Mouse (Mus musculus) hindbrain, embryonic 14.5 days (tissue): ENCODE measurements around the gene Rad51b. TPM values are rescaled to one million over a fixed set of nuclear protein-coding genes. Genes with fewer than 3 reads are reported as not detected.

Source experiments
- ATAC-seq: fragments of 200-750 bp; cut with Nextera tagmentation; 2 replicates; pipeline ENCODE4 v1.8.0; 2017; ENCODE audit warnings: moderate number of reproducible peaks, mild to moderate bottlenecking, moderate TSS enrichment, moderate library complexity; ENCODE audit not compliant: low FRiP score
- DNase-seq: peaks from one replicate; pipeline ENCODE4 v3.0.0-alpha.2; 2015; ENCODE audit warnings: low spot score
- H3K27ac ChIP-seq: fragments of 300-500 bp; sonication (generic); 2 replicates; pipeline ENCODE4 v1.5.1; 2014; ENCODE audit warnings: mild to moderate bottlenecking, moderate library complexity
- H3K27me3 ChIP-seq: fragments of 300-500 bp; sonication (generic); 2 replicates; pipeline ENCODE4 v1.6.1; 2014; ENCODE audit warnings: mild to moderate bottlenecking, low read length, mixed read lengths; ENCODE audit not compliant: control insufficient read depth, insufficient read depth
- H3K36me3 ChIP-seq: fragments of 300-500 bp; sonication (generic); replicated peaks from 2 replicates; pipeline ENCODE4 v1.6.1; 2014; ENCODE audit not compliant: control insufficient read depth, insufficient read depth
- H3K4me1 ChIP-seq: fragments of 300-500 bp; sonication (generic); replicated peaks from 2 replicates; pipeline ENCODE4 v1.6.1; 2014; ENCODE audit warnings: antibody characterized with exemption, low read length, mixed read lengths; ENCODE audit not compliant: control insufficient read depth, insufficient read depth
- H3K4me2 ChIP-seq: fragments of 300-500 bp; sonication (generic); replicated peaks from 2 replicates; pipeline ENCODE4 v1.6.1; 2014; ENCODE audit warnings: mild to moderate bottlenecking, moderate library complexity
- H3K4me3 ChIP-seq: fragments of 300-500 bp; sonication (generic); replicated peaks from 2 replicates; pipeline ENCODE4 v1.5.1; 2014; ENCODE audit warnings: mild to moderate bottlenecking, low read length
- H3K9ac ChIP-seq: fragments of 300-500 bp; sonication (generic); 2 replicates; pipeline ENCODE4 v1.6.1; 2014
- H3K9me3 ChIP-seq: fragments of 300-500 bp; sonication (generic); 2 replicates; pipeline ENCODE4 v1.6.1; 2016; ENCODE audit warnings: low read length; ENCODE audit not compliant: control insufficient read depth
- WGBS: fragments of 180-500 bp; shearing (Covaris S2); extraction: QIAGEN DNeasy Blood & Tissue Kit; methylation state at CpG from one replicate; pipeline ENCODE4 v1.1.7; 2014; 5-methylcytosine and 5-hydroxymethylcytosine counted together
- polyA plus RNA-seq: library from polyadenylated mRNA; unstranded; fragments of >200 nt; fragmentation: Nextera tagmentation; extraction: Ambion mirVana; gene quantifications from 2 replicates; pipeline ENCODE4 v1.2.1, GENCODE M21; 2014

Rad51b gene
- polyA plus RNA-seq, 1 experiment from 2014 or later, result 1.5 TPM

DNA sequence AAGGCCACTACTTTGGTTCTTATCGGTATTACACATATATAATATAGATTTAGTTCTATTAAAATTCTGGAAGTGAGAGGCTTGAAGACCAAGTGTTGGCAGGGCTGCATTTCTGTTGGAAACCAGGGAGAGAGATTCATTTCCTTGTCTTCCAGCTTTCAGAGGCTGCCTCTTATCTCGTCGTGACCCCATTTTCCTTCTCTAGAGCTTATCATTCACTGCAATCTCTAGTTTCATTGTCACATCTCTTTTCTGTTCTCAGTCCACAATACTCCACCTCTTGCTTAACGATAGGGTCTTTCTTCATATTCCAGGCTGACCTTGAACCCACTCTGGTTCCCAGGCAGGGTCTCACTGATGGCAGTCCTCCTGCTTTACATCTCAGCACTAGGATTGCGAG lies 202.7 kb downstream of the Rad51b start:
- no peaks in the 10 kb centered on the region for H3K9me3 ChIP-seq
- WGBS, result 93% methylated on average over 5 of the region's 5 CpGs
- H3K9ac ChIP-seq, result no peak overlapping the region
- H3K27ac ChIP-seq, result no peak overlapping the region
- DNase-seq, result no peak
- H3K4me1 ChIP-seq, result peaks cover 7% of the 10 kb centered on the region
- no peaks in the 10 kb centered on the region for H3K36me3 ChIP-seq
- no peak overlapping the region for H3K4me2 ChIP-seq
- no peak overlapping the region for H3K4me3 ChIP-seq
- no peak for ATAC-seq
- H3K27me3 ChIP-seq, result no peaks in the 10 kb centered on the region

DNA sequence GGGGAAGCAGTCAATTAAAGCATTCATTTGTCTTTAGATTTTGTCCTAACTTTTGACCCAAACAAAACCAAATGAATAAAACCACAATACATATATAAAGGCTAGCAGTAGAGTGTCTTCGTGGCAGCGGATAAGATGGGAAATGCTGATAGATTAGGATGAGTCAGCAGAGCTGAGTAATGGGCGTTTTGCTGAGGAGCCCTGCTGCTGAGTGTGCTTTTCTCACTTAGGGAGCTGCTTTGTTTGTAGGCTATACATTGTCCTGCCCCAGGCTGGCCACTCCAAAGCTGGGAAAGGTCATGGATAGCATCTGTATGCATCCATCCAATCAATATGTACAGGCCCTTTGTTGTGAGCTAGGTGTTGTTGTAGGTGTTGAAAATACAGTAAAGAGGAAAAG lies 204.8 kb downstream of the Rad51b start:
- no peak overlapping the region for H3K27ac ChIP-seq
- ATAC-seq, result no peak
- WGBS, result 53% methylated on average over 3 of the region's 3 CpGs

DNA sequence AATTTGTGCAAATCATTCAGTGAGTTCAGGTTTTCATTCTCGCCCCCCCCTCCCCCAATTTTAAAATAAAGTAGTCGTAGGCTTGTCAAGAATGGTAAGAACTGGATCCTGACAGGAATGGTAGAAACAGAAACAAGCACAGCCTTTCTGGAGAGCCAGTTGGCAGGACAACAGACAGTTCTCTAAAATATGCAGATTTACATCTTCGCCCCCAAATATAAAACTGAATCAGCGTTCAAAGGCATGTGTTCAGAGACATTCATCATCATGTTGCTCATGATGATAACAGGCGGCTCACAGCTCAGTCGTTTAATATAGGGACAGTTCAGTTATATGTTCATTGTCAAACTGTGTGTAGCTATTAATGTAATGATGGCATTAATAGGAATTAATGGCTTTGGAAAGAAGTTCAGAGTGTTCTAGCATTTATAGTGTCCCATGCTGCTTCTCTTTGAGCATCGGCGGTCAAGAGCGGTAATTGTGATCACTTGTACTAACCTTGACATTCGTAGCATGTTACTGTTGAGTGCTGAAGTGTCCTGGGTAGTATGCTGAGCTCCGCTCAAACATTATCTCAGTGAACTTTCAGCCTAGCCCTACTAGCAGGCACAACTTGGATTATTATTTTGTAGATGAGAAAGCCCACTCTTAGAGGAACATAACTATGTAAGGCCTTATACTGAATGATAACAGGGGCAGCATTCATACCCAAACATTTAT lies 205.9 kb downstream of the Rad51b start:
- Histone ChIP-seq H3K27ac (peak overlapping the region; percentile 49; the same call in 1 of the 2 replicates), H3K4me2 (no peak overlapping the region), H3K36me3 (no peaks in the 10 kb centered on the region), H3K4me1 (peaks cover 7% of the 10 kb centered on the region), H3K9ac (no peak overlapping the region), H3K9me3 (no peaks in the 10 kb centered on the region), H3K27me3 (no peaks in the 10 kb centered on the region), H3K4me3 (no peak overlapping the region)
- WGBS, result 73% methylated on average over 11 of the region's 11 CpGs
- no peak for DNase-seq
- no peak for ATAC-seq

More for the DNA sequence above, 204.8 kb downstream of the Rad51b start:
- Histone ChIP-seq H3K9me3 (no peaks in the 10 kb centered on the region), H3K9ac (no peak overlapping the region), H3K36me3 (no peaks in the 10 kb centered on the region), H3K4me3 (no peak overlapping the region), H3K4me1 (peaks cover 7% of the 10 kb centered on the region), H3K4me2 (no peak overlapping the region), H3K27me3 (no peaks in the 10 kb centered on the region)
- DNase-seq, result no peak

DNA sequence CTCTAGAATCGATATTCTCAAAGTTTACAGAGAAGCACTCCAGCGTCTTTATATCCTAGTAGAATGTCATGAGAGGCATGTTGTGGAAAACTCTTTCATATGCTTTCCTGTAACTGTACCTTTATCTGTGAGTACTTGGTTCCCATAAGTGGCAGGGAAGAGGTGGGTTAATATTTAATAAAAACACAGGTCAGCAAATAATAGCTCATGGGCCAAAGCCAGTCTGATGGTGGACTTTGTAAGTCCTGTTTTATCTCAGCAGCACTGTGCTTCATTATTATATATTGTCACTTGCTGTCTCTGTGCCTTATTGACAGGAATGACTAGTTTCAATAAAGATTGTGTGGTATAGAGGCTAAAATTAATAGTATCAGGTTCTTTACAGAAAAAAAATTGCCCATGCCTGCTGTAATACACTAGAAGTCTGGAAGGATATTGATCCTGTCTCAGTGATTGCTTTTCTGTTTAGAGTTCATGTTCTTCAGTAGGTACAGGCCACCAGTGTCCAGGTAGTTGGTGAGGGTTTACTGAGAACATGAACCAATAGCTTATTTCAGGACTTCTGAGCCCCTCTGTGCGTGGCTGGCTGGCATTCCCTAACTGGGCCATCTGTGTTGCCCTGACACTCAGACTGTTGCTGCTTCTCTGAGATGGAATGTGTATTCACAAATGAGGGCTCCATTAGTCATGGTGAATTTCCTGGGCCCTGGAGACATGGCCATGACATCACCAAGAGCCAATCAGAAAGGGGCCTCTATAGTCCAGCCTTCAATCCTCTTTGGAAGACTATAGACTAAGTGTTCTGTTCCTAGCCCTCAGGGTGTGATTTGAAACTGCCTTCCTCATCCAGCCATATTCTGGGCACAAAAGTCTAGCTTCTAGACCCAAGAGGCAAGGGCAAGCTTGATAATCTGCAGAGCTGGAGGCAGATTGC lies 206.8 kb downstream of the Rad51b start:
- ATAC-seq (peak; percentile 93), DNase-seq (peak; percentile 73)
- no peak overlapping the region for H3K4me3 ChIP-seq
- H3K9ac ChIP-seq, result no peak overlapping the region
- H3K27me3 ChIP-seq, result no peaks in the 10 kb centered on the region
- H3K4me2 ChIP-seq, result no peak overlapping the region
- no peaks in the 10 kb centered on the region for H3K9me3 ChIP-seq
- no peaks in the 10 kb centered on the region for H3K36me3 ChIP-seq
- peaks cover 7% of the 10 kb centered on the region for H3K4me1 ChIP-seq
- 60% methylated on average over 3 of the region's 3 CpGs for WGBS
- peak overlapping the region; percentile 58 for H3K27ac ChIP-seq

DNA sequence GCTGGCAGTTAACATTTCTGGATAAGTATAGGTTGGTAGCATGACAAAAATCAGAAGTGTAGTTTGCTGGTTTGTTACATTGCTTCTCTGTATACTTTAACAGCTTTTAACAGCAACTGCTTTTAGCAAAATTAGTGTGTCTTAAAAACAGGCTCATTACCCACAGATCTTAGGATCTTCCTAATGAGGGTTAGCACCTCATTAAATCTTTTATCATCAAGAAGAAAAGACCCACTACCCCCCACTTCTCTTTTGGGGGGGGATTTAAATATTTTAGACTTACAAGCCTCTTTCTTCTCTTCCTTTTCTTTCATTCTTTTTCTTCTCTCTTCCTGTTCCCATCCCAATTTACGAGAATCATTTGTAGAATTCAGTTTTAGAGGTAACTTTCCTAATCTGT lies 207.6 kb downstream of the Rad51b start:
- no peak for DNase-seq
- WGBS, result 82% methylated on average over 1 of the region's 1 CpGs

DNA sequence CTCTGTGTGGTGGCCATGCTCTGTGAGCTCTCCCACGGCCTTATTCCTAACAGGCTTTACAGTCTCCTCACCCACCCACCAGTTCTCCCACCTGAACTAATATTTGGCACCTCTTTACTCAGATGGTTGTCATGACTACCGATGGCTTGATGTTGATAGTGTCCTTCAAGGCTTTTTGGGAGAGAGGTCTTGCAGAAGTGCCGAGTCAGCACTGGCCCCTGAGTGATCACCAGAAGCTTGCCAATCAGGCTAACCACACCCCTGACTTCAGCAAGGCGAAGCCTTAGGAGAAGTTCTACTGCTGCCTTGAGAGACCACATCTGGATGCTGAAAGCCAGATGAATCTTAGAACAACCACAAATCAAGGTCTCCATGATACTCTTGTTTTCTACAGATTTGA lies 209.3 kb downstream of the Rad51b start:
- Histone ChIP-seq H3K4me3 (no peak overlapping the region), H3K4me2 (no peak overlapping the region), H3K9me3 (no peaks in the 10 kb centered on the region), H3K9ac (no peak overlapping the region), H3K36me3 (no peaks in the 10 kb centered on the region), H3K27ac (no peak overlapping the region), H3K27me3 (no peaks in the 10 kb centered on the region), H3K4me1 (peaks cover 7% of the 10 kb centered on the region)
- ATAC-seq (no peak), DNase-seq (no peak)
- WGBS, result 80% methylated on average over 4 of the region's 4 CpGs

More for the DNA sequence above, 207.6 kb downstream of the Rad51b start:
- Histone ChIP-seq H3K4me2 (no peak overlapping the region), H3K27me3 (no peaks in the 10 kb centered on the region), H3K4me1 (peaks cover 7% of the 10 kb centered on the region), H3K27ac (peak overlapping the region; percentile 58), H3K9ac (no peak overlapping the region), H3K36me3 (no peaks in the 10 kb centered on the region), H3K9me3 (no peaks in the 10 kb centered on the region), H3K4me3 (no peak overlapping the region)
- no peak; the same call in 1 of the 2 replicates for ATAC-seq

DNA sequence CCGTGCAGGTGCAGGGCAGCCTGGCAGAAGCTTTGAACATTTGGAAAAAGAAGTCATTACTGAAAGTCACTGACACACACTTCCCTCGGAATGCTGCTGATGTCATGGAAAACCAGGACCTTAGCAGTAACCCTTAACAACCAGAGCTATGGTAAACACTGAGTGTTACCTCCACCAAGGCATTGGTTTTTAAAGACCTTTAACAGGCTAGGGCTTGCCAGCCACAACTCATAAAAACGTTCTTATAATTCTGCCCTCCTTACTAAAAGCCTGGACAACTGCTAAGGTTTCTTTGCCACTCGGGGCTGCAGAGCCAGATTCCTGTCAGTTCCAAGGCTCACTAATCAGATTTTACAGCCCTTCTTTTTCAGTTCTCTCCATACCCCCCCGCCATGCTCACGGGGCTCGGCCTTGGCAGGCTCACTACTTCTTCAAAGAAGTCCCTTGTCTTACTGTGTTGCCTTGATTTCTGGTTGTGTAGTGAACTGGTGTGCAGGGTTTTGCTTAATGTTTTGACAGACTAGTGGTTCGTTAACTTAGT lies 210.1 kb downstream of the Rad51b start:
- H3K27ac ChIP-seq, result peak overlapping the region; percentile 38; the same call in 1 of the 2 replicates
- H3K4me1 ChIP-seq, result peaks cover 7% of the 10 kb centered on the region
- H3K36me3 ChIP-seq, result no peaks in the 10 kb centered on the region
- no peak for ATAC-seq
- H3K4me3 ChIP-seq, result no peak overlapping the region
- WGBS, result 37% methylated on average over 8 of the region's 8 CpGs
- H3K27me3 ChIP-seq, result no peaks in the 10 kb centered on the region
- H3K4me2 ChIP-seq, result no peak overlapping the region
- H3K9me3 ChIP-seq, result no peaks in the 10 kb centered on the region
- DNase-seq, result peak; percentile 41
- H3K9ac ChIP-seq, result no peak overlapping the region

DNA sequence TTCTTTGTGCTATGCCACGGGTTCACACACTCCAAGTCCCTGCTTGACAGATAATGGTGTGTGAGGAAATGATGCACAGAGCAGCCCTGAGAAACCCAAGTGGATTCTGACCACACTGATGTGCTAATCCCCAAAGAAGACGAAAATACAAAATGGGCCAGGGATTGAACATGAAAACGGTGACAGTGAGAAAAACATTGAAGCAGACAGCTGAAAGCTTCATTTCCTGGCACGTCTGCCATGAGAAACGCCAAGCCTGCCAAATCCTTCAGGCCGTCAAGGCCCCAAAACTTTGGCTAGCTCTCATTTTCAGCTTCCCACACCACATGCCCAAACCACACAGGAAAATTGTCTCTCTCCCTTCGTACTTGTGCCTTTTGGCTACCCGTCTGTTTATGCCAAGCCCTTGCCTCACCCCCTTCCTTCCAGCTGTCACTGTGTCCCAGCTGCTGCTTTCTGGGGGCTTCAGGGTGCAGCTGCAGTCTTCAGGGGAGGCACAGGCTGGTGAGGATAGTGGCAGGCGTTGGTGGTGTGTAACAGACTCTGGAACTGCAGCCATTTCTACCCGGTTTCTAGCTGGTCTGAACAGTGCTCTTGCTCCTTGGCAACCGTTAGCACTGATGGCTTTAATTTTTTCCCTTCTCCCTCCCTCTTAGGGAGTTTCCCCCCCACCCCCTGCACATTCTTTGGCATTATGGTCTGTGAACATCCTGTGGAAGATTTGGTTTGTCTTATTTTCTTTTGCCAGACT lies 214.5 kb downstream of the Rad51b start:
- Histone ChIP-seq H3K9ac (no peak overlapping the region), H3K4me2 (no peak overlapping the region), H3K36me3 (no peaks in the 10 kb centered on the region), H3K4me3 (no peak overlapping the region), H3K27ac (peak overlapping the region; percentile 59), H3K9me3 (no peaks in the 10 kb centered on the region), H3K4me1 (peaks cover 4% of the 10 kb centered on the region; the same call in 1 of the 2 replicates), H3K27me3 (no peaks in the 10 kb centered on the region)
- 34% methylated on average over 11 of the region's 11 CpGs for WGBS
- peak; percentile 51; the same call in 1 of the 2 replicates for ATAC-seq
- peak; percentile 57 for DNase-seq
